26 mouse cellular contexts compared by ENCODE assay signal in the genomic region with DNA sequence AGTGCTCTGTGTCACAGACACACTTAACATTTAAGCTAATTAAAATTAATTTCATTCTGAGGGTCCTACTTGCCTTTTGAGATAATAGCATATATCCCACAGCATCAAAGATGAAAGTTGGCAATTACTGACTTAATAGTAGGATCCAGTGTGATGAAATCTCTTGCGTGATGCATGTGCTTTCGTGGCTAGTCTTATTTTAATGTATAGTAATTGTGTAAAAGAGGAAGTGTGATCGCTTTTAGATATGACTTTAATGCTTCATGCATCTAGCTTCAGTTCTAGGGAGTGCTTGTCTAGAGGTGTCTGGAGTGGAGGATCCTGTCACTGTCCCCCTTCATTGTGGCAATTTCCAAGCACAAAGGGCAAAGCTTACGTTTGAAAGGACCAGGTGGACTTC.
DNase-seq lines count a peak whose midpoint lies in the region; ATAC-seq lines count a peak whose summit lies in the region.
"Had no signal": no experiment of that assay in that cellular context is flagged by ENCODE, and none has a peak within 500 bp of the region (broad histone marks: within the 10 kb centered on the region; RNA-seq: fewer than 3 reads in every experiment).

No protein-coding gene starts in this region.

- H3K4me2 ChIP-seq in limb, embryonic 11.5 days (ENCODE audit: low read depth, severe bottlenecking) = no peak overlapping the region
- H3K4me2 ChIP-seq in heart, embryonic 12.5 days = no peak overlapping the region
- H3K4me2 ChIP-seq: embryonic facial prominence, embryonic 12.5 days; embryonic facial prominence, embryonic 15.5 days; heart, embryonic 13.5 days; hindbrain, embryonic 13.5 days; intestine, embryonic 15.5 days had no signal

- WGBS in limb, embryonic 11.5 days = 91% methylated on average over 4 of the region's 4 CpGs
- 91% methylated on average over 4 of the region's 4 CpGs for WGBS in limb, embryonic 10.5 days
- WGBS in heart, embryonic 12.5 days = 88% methylated on average over 4 of the region's 4 CpGs

- no peak for ATAC-seq in limb, embryonic 11.5 days (ENCODE audit: insufficient number of reproducible peaks, low FRiP score, low TSS enrichment, low read depth)
- ATAC-seq in common myeloid progenitor, adult 5-6 weeks (replicated peaks; ENCODE audit: low read depth, poor library complexity, severe bottlenecking) = peak; percentile 69
- ATAC-seq in megakaryocyte progenitor cell, adult 5-6 weeks (replicated peaks; ENCODE audit: poor library complexity) = peak; percentile 90
- no peak for ATAC-seq in heart, embryonic 12.5 days (ENCODE audit: insufficient number of reproducible peaks, low FRiP score)
- ATAC-seq: forebrain, embryonic 14.5 days; forebrain, postnatal 0 days; hindbrain, embryonic 16.5 days; intestine, embryonic 15.5 days; Patski had no signal

- DNase-seq in limb, embryonic 11.5 days (ENCODE audit: low spot score) = peak; percentile 0
- DNase-seq in limb, embryonic 10.5 days (ENCODE audit: low spot score) = no peak
- DNase-seq in right cerebral cortex, postnatal 25 days = no peak
- DNase-seq: adrenal gland, postnatal 10 days; adrenal gland, postnatal 36 days; B cell, adult 2 months; cerebellum, adult 18-20 months; cerebellum, adult 9-10 months; cerebellum, postnatal 14 days; forebrain, postnatal 0 days; gastrocnemius, adult 2 months; gastrocnemius, postnatal 14 days; heart, adult 18-20 months had no signal

- no peaks in the 10 kb centered on the region for H3K4me1 ChIP-seq in limb, embryonic 11.5 days (ENCODE audit: control insufficient read depth, insufficient read depth, low read length)
- no peaks in the 10 kb centered on the region for H3K4me1 ChIP-seq in limb, embryonic 10.5 days
- peaks cover 6% of the 10 kb centered on the region for H3K4me1 ChIP-seq in heart, embryonic 12.5 days (replicated peaks)
- H3K4me1 ChIP-seq: embryonic facial prominence, embryonic 12.5 days; embryonic facial prominence, embryonic 15.5 days; hindbrain, embryonic 10.5 days; hindbrain, embryonic 13.5 days; intestine, embryonic 15.5 days had no signal

- H3K36me3 ChIP-seq in limb, embryonic 11.5 days (ENCODE audit: control insufficient read depth, insufficient read depth, low read length) = no peaks in the 10 kb centered on the region
- H3K36me3 ChIP-seq in limb, embryonic 10.5 days = no peaks in the 10 kb centered on the region
- H3K36me3 ChIP-seq in heart, embryonic 12.5 days = no peaks in the 10 kb centered on the region
- H3K36me3 ChIP-seq: embryonic facial prominence, embryonic 12.5 days; embryonic facial prominence, embryonic 15.5 days; heart, embryonic 13.5 days; hindbrain, embryonic 10.5 days; hindbrain, embryonic 13.5 days; intestine, embryonic 15.5 days had no signal

- no peak overlapping the region for H3K9ac ChIP-seq in limb, embryonic 11.5 days (ENCODE audit: low read length)
- no peak overlapping the region for H3K9ac ChIP-seq in heart, embryonic 12.5 days
- H3K9ac ChIP-seq: embryonic facial prominence, embryonic 12.5 days; embryonic facial prominence, embryonic 15.5 days; forebrain, postnatal 0 days; heart, embryonic 13.5 days; hindbrain, embryonic 13.5 days; intestine, embryonic 15.5 days had no signal

- H3K4me3 ChIP-seq in limb, embryonic 11.5 days (ENCODE audit: low read depth, low read length) = no peak overlapping the region
- no peak overlapping the region for H3K4me3 ChIP-seq in limb, embryonic 10.5 days
- H3K4me3 ChIP-seq in heart, embryonic 12.5 days = no peak overlapping the region
- H3K4me3 ChIP-seq: embryonic facial prominence, embryonic 12.5 days; embryonic facial prominence, embryonic 15.5 days; gastrocnemius, adult 2 months; heart, embryonic 13.5 days; hindbrain, embryonic 10.5 days; hindbrain, embryonic 13.5 days; intestine, embryonic 15.5 days had no signal

- no peak overlapping the region for H3K27ac ChIP-seq in limb, embryonic 11.5 days (replicated peaks; ENCODE audit: low read depth, low read length)
- H3K27ac ChIP-seq in limb, embryonic 10.5 days = no peak overlapping the region
- no peak overlapping the region for H3K27ac ChIP-seq in heart, embryonic 12.5 days (ENCODE audit: poor library complexity, severe bottlenecking)
- H3K27ac ChIP-seq: embryonic facial prominence, embryonic 12.5 days; embryonic facial prominence, embryonic 15.5 days; gastrocnemius, adult 2 months; heart, embryonic 13.5 days; hindbrain, embryonic 10.5 days; hindbrain, embryonic 13.5 days; intestine, embryonic 15.5 days had no signal

- H3K9me3 ChIP-seq in limb, embryonic 11.5 days (ENCODE audit: control insufficient read depth, low read length) = no peaks in the 10 kb centered on the region
- H3K9me3 ChIP-seq in limb, embryonic 10.5 days (replicated peaks) = no peaks in the 10 kb centered on the region
- H3K9me3 ChIP-seq in heart, embryonic 12.5 days (replicated peaks) = no peaks in the 10 kb centered on the region
- H3K9me3 ChIP-seq: embryonic facial prominence, embryonic 12.5 days; embryonic facial prominence, embryonic 15.5 days; heart, embryonic 13.5 days; hindbrain, embryonic 10.5 days; hindbrain, embryonic 13.5 days; intestine, embryonic 15.5 days had no signal

- H3K27me3 ChIP-seq in limb, embryonic 11.5 days (ENCODE audit: control insufficient read depth, insufficient read depth, low read length) = no peaks in the 10 kb centered on the region
- H3K27me3 ChIP-seq in limb, embryonic 10.5 days (ENCODE audit: low read depth, poor library complexity, severe bottlenecking) = no peaks in the 10 kb centered on the region
- no peaks in the 10 kb centered on the region for H3K27me3 ChIP-seq in heart, embryonic 12.5 days (replicated peaks)
- H3K27me3 ChIP-seq: CH12.LX; embryonic facial prominence, embryonic 12.5 days; embryonic facial prominence, embryonic 15.5 days; heart, embryonic 13.5 days; hindbrain, embryonic 13.5 days; intestine, embryonic 15.5 days; Patski had no signal

Comparison
In these comparisons a context has a peak if more than half of its experiments do, and no peak if none do; other contexts are left out.
1. ATAC-seq: peak in common myeloid progenitor, adult 5-6 weeks (single experiment) and megakaryocyte progenitor cell, adult 5-6 weeks (single experiment); none in limb, embryonic 11.5 days (single experiment) and heart, embryonic 12.5 days (single experiment).